Mouse (Mus musculus) neutrophil, adult 5-6 weeks (primary cell): ENCODE data around the gene Rnf138rt1. TPM values are rescaled to one million over a fixed set of nuclear protein-coding genes. Genes with fewer than 3 reads are reported as not detected.

Experiments used
- ATAC-seq: fragments of 151-379, 151-347 bp; 2 replicates; pipeline ENCODE4 v1.8.0; 2017; ENCODE audit warnings: mild to moderate bottlenecking, moderate TSS enrichment; ENCODE audit not compliant: insufficient number of reproducible peaks, poor library complexity, low FRiP score, severe bottlenecking; ENCODE audit errors: extremely low read depth
- total RNA-seq: library from RNA; stranded (forward); fragments of 200-1000 nt; gene quantifications from 2 replicates; pipeline ENCODE4 v1.2.3, GENCODE M21; 2017

Gene Rnf138rt1
- total RNA-seq: 0.37 and 1.4 TPM in 2 replicates

GRCm38 (mm10) chrX:163760617-163761434 lies at the start of gene Rnf138rt1:
Gene Rnf138rt1 (minus strand): TSS chrX:163761329.
- peak; percentile 76 for ATAC-seq

- ATAC-seq: no peak
Observed at GRCm38 (mm10) chrX:163807270-163807669, 46.1 kb upstream of the Rnf138rt1 start.

- no peak for ATAC-seq
Observed at GRCm38 (mm10) chrX:163766290-163766689, 5.2 kb upstream of the Rnf138rt1 start.

DNA sequence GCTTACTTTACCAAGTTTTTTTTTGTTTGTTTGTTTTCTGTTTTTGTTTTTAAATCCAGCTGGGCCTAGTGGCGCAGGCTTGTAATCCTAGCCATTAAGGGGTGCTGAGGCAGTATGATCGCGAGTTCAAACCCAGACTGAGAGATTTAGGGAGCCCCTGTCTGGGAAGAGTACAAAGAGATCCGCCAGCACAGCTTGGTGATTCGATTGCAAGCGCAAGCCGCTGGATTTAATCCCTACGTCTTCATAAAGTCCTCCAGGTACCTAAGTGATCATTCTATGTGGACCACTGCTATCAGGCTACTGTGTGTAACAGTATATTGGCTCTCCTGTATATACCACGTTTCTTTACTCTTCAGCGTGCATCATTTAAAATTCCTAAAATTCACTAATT lies 303 bp upstream of the Rnf138rt1 start:
- no peak for ATAC-seq

GRCm38 (mm10) chrX:163745996-163746395 lies 15.1 kb downstream of the Rnf138rt1 start:
- ATAC-seq: no peak

DNA sequence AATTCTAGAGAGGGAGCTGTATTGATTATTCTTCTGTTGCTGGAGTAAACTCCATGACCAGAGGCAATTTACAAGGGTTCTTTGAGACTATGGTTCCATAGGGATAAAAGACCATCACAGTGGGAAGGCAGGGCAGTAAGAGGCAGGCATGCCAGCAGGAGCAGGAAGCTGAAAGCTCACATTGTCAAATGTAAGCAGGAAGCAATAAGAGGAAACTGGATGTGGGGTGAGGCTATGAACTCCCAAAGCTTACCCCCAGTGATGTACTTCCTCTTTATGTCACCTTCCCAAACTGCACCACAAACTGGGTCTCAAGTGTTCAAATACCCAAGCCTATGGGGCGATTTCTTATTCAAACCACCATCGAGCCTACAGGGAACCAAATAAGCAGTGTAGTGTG lies 17.2 kb downstream of the Rnf138rt1 start:
- ATAC-seq: peak; percentile 55; the same call in 1 of the 2 replicates

- no peak for ATAC-seq
Observed at GRCm38 (mm10) chrX:163738904-163739303, 22.2 kb downstream of the Rnf138rt1 start.

- ATAC-seq: no peak
Observed at GRCm38 (mm10) chrX:163734145-163734544, 27.0 kb downstream of the Rnf138rt1 start.

- ATAC-seq: no peak
Observed at GRCm38 (mm10) chrX:163723630-163724029, 37.5 kb downstream of the Rnf138rt1 start.

DNA sequence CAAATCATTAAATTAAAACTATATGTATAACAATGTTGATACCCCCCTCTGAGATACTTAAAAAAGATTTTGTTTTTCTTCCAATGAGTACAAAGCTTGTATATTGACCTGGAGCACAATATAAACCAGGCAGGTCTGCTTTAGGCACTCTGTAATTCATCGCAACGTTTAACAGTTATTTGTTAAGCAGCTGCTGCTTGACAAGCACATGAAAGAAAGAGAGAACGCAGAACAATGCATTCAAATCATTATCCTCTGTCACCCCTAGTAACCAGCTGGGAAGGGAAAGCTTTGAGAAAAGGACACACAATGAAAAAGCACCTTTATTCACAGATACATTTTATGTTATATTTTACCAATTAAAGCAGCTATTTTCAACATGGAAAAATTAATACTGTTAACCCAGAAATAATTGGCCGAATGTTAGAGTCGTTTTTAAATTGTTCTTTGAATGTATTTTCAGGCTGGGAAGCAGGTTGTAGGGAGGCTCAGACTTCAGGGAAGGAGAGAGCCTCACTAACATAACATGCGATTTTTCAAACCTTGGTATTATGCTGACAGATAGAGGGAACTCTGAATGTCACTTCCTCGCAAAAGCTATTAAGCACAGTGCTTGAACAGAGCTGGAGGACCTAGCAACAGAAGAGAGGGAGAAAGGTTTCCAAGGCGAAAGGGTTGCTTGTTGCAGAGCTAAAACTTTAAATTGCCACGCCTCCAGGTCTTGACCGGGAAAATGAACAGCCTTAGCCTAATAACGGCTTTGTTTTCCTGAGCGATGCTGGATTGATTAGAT lies 38.1 kb downstream of the Rnf138rt1 start:
- ATAC-seq: no peak

DNA sequence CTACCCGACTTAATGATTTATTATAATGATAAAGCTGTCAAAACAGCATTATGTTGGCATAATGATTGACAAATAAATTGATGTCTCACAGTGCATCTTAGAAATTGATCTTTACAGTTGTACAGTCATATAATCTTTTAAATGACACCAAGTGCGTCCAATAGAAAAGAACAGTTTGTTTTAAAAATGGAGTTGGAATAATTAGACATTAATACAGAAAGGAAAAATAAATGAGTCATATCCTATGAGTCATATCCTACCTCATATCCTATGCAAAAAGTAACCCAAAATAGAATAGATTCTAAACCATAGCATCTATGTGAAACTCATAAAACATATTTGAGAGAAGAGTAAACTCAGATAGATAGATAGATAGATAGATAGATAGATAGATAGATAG lies 40.5 kb downstream of the Rnf138rt1 start:
- no peak for ATAC-seq

Other genes with a start within 250 kb of the Rnf138rt1 start
- gene Grpr, start 211.7 kb downstream of the Rnf138rt1 start, total RNA-seq: not detected in 2 replicates
- 61.6 and 77.7 TPM in 2 replicates for gene Ap1s2, start 147.7 kb upstream of the Rnf138rt1 start, total RNA-seq
- gene Zrsr2, start 197.3 kb upstream of the Rnf138rt1 start, total RNA-seq: 52.7 and 58.8 TPM in 2 replicates